Mouse (Mus musculus) stomach, postnatal 0 days (tissue): Measurements from ENCODE around the gene Ccdc173. TPM values are rescaled to one million over a fixed set of nuclear protein-coding genes. Genes with fewer than 3 reads are reported as not detected.
A peak's percentile ranks its signal among the peaks of the same experiment; 100 is the strongest.

ENCODE experiments used
- ATAC-seq: fragments of 200-750 bp; cut with Nextera tagmentation; 2 replicates; pipeline ENCODE4 v1.8.0; 2017; ENCODE audit not compliant: low FRiP score, low TSS enrichment
- DNase-seq: peaks from one replicate; pipeline ENCODE4 v3.0.0-alpha.2; 2016; ENCODE audit warnings: low spot score
- H3K27ac ChIP-seq: fragments of 300-500 bp; sonication (generic); replicated peaks from 2 replicates; pipeline ENCODE4 v1.5.1; 2014; ENCODE audit warnings: mild to moderate bottlenecking, control low read depth
- H3K27me3 ChIP-seq: fragments of 300-500 bp; sonication (generic); 2 replicates; pipeline ENCODE4 v1.6.1; 2014; ENCODE audit warnings: low read length; ENCODE audit not compliant: control insufficient read depth, insufficient read depth
- H3K36me3 ChIP-seq: fragments of 300-500 bp; sonication (generic); 2 replicates; pipeline ENCODE4 v1.6.1; 2014; ENCODE audit warnings: low read length, mixed read lengths; ENCODE audit not compliant: control insufficient read depth, insufficient read depth
- H3K4me1 ChIP-seq: fragments of 300-500 bp; sonication (generic); replicated peaks from 2 replicates; pipeline ENCODE4 v1.6.1; 2014; ENCODE audit warnings: antibody characterized with exemption; ENCODE audit not compliant: control insufficient read depth, insufficient read depth
- H3K4me2 ChIP-seq: fragments of 300-500 bp; sonication (generic); replicated peaks from 2 replicates; pipeline ENCODE4 v1.6.1; 2014; ENCODE audit warnings: low read depth, mild to moderate bottlenecking, control low read depth, moderate library complexity
- H3K4me3 ChIP-seq: fragments of 300-500 bp; sonication (generic); 2 replicates; pipeline ENCODE4 v1.5.1; 2014; ENCODE audit warnings: low read depth, low read length, control low read depth
- H3K9ac ChIP-seq: fragments of 300-500 bp; sonication (generic); 2 replicates; pipeline ENCODE4 v1.6.1; 2014; ENCODE audit warnings: mild to moderate bottlenecking, low read length, control low read depth, mixed read lengths
- H3K9me3 ChIP-seq: fragments of 300-500 bp; sonication (generic); 2 replicates; pipeline ENCODE4 v1.6.1; 2016; ENCODE audit warnings: low read length; ENCODE audit not compliant: control insufficient read depth
- CTCF ChIP-seq: IDR thresholded peaks from 2 replicates; pipeline ENCODE4 v1.5.1; 2016; ENCODE audit warnings: antibody characterized with exemption, low read depth, mild to moderate bottlenecking, moderate library complexity
- EP300 ChIP-seq: optimal IDR thresholded peaks from 2 replicates; pipeline ENCODE3; 2016; ENCODE audit warnings: antibody characterized with exemption
- WGBS: fragments of 180-500 bp; shearing (Covaris S2); extraction: QIAGEN DNeasy Blood & Tissue Kit; methylation state at CpG from one replicate; pipeline ENCODE4 v1.1.7; 2014; 5-methylcytosine and 5-hydroxymethylcytosine counted together
- polyA plus RNA-seq: library from polyadenylated mRNA; unstranded; fragments of >200 nt; fragmentation: Nextera tagmentation; extraction: Ambion mirVana; gene quantifications from 2 replicates; pipeline ENCODE4 v1.2.1, GENCODE M21; 2015

The Ccdc173 gene
- polyA plus RNA-seq, 1 experiment from 2014 or later: 0.96 TPM

GRCm38 (mm10) chr2:69803756-69804155 lies 14.4 kb upstream of the Ccdc173 start:
- no peaks in the 10 kb centered on the region for H3K4me1 ChIP-seq
- TF ChIP-seq EP300: no peak
- no peak for TF ChIP-seq CTCF
- H3K9ac ChIP-seq: no peak overlapping the region
- H3K9me3 ChIP-seq: no peaks in the 10 kb centered on the region
- H3K4me3 ChIP-seq: no peak overlapping the region
- ATAC-seq (no peak), DNase-seq (no peak)
- 73% methylated on average over 8 of the region's 8 CpGs for WGBS
- no peaks in the 10 kb centered on the region for H3K36me3 ChIP-seq
- H3K27me3 ChIP-seq: no peaks in the 10 kb centered on the region
- H3K4me2 ChIP-seq: no peak overlapping the region
- no peak overlapping the region for H3K27ac ChIP-seq

GRCm38 (mm10) chr2:69802911-69803312 lies 13.5 kb upstream of the Ccdc173 start:
- no peak overlapping the region for H3K4me2 ChIP-seq
- 47% methylated on average over 5 of the region's 5 CpGs for WGBS

GRCm38 (mm10) chr2:69790722-69791121 lies 1.3 kb upstream of the Ccdc173 start:
- peaks cover 6% of the 10 kb centered on the region; the same call in 1 of the 2 replicates for H3K36me3 ChIP-seq
- no peak overlapping the region for H3K9ac ChIP-seq
- TF ChIP-seq EP300: no peak
- TF ChIP-seq CTCF: no peak
- ATAC-seq (no peak), DNase-seq (no peak)
- peak overlapping the region; percentile 65 for H3K4me2 ChIP-seq
- no peaks in the 10 kb centered on the region for H3K4me1 ChIP-seq
- WGBS: 69% methylated on average over 4 of the region's 4 CpGs
- no peaks in the 10 kb centered on the region for H3K27me3 ChIP-seq
- H3K27ac ChIP-seq: no peak overlapping the region
- H3K4me3 ChIP-seq: peak overlapping the region; percentile 63; the same call in 1 of the 2 replicates
- no peaks in the 10 kb centered on the region for H3K9me3 ChIP-seq

More at GRCm38 (mm10) chr2:69802911-69803312, 13.5 kb upstream of the Ccdc173 start:
- H3K9me3 ChIP-seq: no peaks in the 10 kb centered on the region
- H3K4me1 ChIP-seq: no peaks in the 10 kb centered on the region
- H3K27ac ChIP-seq: no peak overlapping the region
- H3K4me3 ChIP-seq: no peak overlapping the region
- H3K9ac ChIP-seq: no peak overlapping the region
- DNase-seq (peak; percentile 81), ATAC-seq (peak; percentile 92)
- no peaks in the 10 kb centered on the region for H3K36me3 ChIP-seq
- TF ChIP-seq EP300 (no peak), CTCF (peak; percentile 80)
- no peaks in the 10 kb centered on the region for H3K27me3 ChIP-seq

GRCm38 (mm10) chr2:69790285-69790684 lies 910 bp upstream of the Ccdc173 start:
- 1% methylated on average over 10 of the region's 10 CpGs for WGBS
- no peaks in the 10 kb centered on the region for H3K9me3 ChIP-seq
- no peaks in the 10 kb centered on the region for H3K4me1 ChIP-seq
- TF ChIP-seq EP300: no peak
- TF ChIP-seq CTCF: peak; percentile 89
- H3K4me2 ChIP-seq: peak overlapping the region; percentile 65
- ATAC-seq (peak; percentile 72; the same call in 1 of the 2 replicates), DNase-seq (peak; percentile 91)
- peaks cover 2% of the 10 kb centered on the region; the same call in 1 of the 2 replicates for H3K36me3 ChIP-seq
- peak overlapping the region; percentile 87; the same call in 1 of the 2 replicates for H3K27ac ChIP-seq
- no peak overlapping the region for H3K9ac ChIP-seq
- peak overlapping the region; percentile 63 for H3K4me3 ChIP-seq
- no peaks in the 10 kb centered on the region for H3K27me3 ChIP-seq

- no peaks in the 10 kb centered on the region; the same call in 1 of the 2 replicates for H3K36me3 ChIP-seq
- TF ChIP-seq CTCF (no peak), EP300 (no peak)
- H3K27me3 ChIP-seq: no peaks in the 10 kb centered on the region
- DNase-seq (no peak), ATAC-seq (peak; percentile 28; the same call in 1 of the 2 replicates)
- peak overlapping the region; percentile 63 for H3K4me3 ChIP-seq
- H3K27ac ChIP-seq: peak overlapping the region; percentile 87
- WGBS: 11% methylated on average over 9 of the region's 9 CpGs
- H3K9ac ChIP-seq: peak overlapping the region; percentile 55
- no peaks in the 10 kb centered on the region for H3K9me3 ChIP-seq
- H3K4me2 ChIP-seq: peak overlapping the region; percentile 65
- no peaks in the 10 kb centered on the region for H3K4me1 ChIP-seq
These were observed 401 bp downstream of the Ccdc173 start for GRCm38 (mm10) chr2:69788974-69789373.

GRCm38 (mm10) chr2:69778836-69779177 lies 10.6 kb downstream of the Ccdc173 start:
- H3K9ac ChIP-seq: no peak overlapping the region
- no peak overlapping the region for H3K4me2 ChIP-seq
- no peak for ATAC-seq
- H3K9me3 ChIP-seq: no peaks in the 10 kb centered on the region
- H3K27me3 ChIP-seq: no peaks in the 10 kb centered on the region
- no peak for DNase-seq
- no peak overlapping the region for H3K27ac ChIP-seq
- WGBS: 58% methylated on average over 5 of the region's 5 CpGs
- H3K36me3 ChIP-seq: no peaks in the 10 kb centered on the region
- no peak overlapping the region for H3K4me3 ChIP-seq
- no peaks in the 10 kb centered on the region for H3K4me1 ChIP-seq
- TF ChIP-seq CTCF (peak; percentile 53), EP300 (no peak)
